Mouse (Mus musculus) stomach, postnatal 0 days (tissue): ENCODE results near the gene Cntn2. TPM values are rescaled to one million over a fixed set of nuclear protein-coding genes. Genes with fewer than 3 reads are reported as not detected.

Experiments
- ATAC-seq: fragments of 200-750 bp; cut with Nextera tagmentation; 2 replicates; pipeline ENCODE4 v1.8.0; 2017; ENCODE audit not compliant: low FRiP score, low TSS enrichment
- DNase-seq: peaks from one replicate; pipeline ENCODE4 v3.0.0-alpha.2; 2016; ENCODE audit warnings: low spot score
- H3K27ac ChIP-seq: fragments of 300-500 bp; sonication (generic); replicated peaks from 2 replicates; pipeline ENCODE4 v1.5.1; 2014; ENCODE audit warnings: mild to moderate bottlenecking, control low read depth
- H3K27me3 ChIP-seq: fragments of 300-500 bp; sonication (generic); 2 replicates; pipeline ENCODE4 v1.6.1; 2014; ENCODE audit warnings: low read length; ENCODE audit not compliant: control insufficient read depth, insufficient read depth
- H3K36me3 ChIP-seq: fragments of 300-500 bp; sonication (generic); 2 replicates; pipeline ENCODE4 v1.6.1; 2014; ENCODE audit warnings: low read length, mixed read lengths; ENCODE audit not compliant: control insufficient read depth, insufficient read depth
- H3K4me1 ChIP-seq: fragments of 300-500 bp; sonication (generic); replicated peaks from 2 replicates; pipeline ENCODE4 v1.6.1; 2014; ENCODE audit warnings: antibody characterized with exemption; ENCODE audit not compliant: control insufficient read depth, insufficient read depth
- H3K4me2 ChIP-seq: fragments of 300-500 bp; sonication (generic); replicated peaks from 2 replicates; pipeline ENCODE4 v1.6.1; 2014; ENCODE audit warnings: low read depth, mild to moderate bottlenecking, control low read depth, moderate library complexity
- H3K4me3 ChIP-seq: fragments of 300-500 bp; sonication (generic); 2 replicates; pipeline ENCODE4 v1.5.1; 2014; ENCODE audit warnings: low read depth, low read length, control low read depth
- H3K9ac ChIP-seq: fragments of 300-500 bp; sonication (generic); 2 replicates; pipeline ENCODE4 v1.6.1; 2014; ENCODE audit warnings: mild to moderate bottlenecking, low read length, control low read depth, mixed read lengths
- H3K9me3 ChIP-seq: fragments of 300-500 bp; sonication (generic); 2 replicates; pipeline ENCODE4 v1.6.1; 2016; ENCODE audit warnings: low read length; ENCODE audit not compliant: control insufficient read depth
- CTCF ChIP-seq: IDR thresholded peaks from 2 replicates; pipeline ENCODE4 v1.5.1; 2016; ENCODE audit warnings: antibody characterized with exemption, low read depth, mild to moderate bottlenecking, moderate library complexity
- EP300 ChIP-seq: optimal IDR thresholded peaks from 2 replicates; pipeline ENCODE3; 2016; ENCODE audit warnings: antibody characterized with exemption
- WGBS: fragments of 180-500 bp; shearing (Covaris S2); extraction: QIAGEN DNeasy Blood & Tissue Kit; methylation state at CpG from one replicate; pipeline ENCODE4 v1.1.7; 2014; 5-methylcytosine and 5-hydroxymethylcytosine counted together
- polyA plus RNA-seq: library from polyadenylated mRNA; unstranded; fragments of >200 nt; fragmentation: Nextera tagmentation; extraction: Ambion mirVana; gene quantifications from 2 replicates; pipeline ENCODE4 v1.2.1, GENCODE M21; 2015

Cntn2 gene
- polyA plus RNA-seq, 1 experiment from 2014 or later = 0.13 TPM

DNA sequence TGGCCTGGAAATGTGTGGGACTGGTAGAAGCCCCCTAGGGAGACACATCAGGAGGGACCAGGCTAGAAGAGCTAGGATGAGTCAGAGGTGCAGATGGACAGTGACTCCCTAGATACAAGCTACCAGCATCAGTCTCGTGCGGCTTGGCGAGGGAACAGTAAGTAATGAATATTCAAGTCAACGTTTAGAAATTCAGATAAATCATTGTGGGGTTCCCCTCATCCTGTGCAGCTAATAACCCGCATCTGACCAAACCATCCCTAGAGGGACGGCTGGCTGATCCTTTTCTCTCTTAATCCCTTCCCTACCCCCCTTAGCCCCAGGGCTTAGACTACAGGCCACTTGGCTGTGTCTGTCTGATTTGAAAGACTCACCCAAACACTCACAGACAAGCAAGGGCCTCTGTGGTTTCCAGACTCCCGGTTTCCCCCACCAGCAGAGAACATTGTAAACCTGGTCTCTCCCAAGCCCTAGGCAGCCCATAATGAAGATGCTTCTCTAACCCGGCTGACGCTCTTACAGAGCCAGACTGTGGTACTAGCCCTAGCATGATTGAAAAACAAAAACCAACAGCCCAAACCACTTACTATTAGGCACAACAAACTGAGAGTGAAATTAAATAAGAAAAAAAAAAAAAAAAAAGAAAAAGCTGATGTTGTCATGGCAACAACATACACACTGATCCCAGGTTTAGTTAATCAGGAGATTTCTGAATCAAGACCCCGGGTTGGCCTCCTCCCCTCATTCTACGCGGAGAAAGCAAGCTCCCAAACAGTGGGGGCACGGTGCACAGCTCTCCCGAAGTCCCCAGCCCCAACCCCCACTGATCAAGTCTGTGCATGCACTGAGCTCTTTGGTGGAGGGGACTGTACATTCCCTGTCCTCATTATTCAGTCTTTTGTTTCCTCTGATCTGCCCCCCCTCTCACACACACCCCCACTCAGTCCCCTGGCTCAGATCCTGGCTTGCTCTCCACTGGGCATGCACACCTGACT, 39.1 kb upstream of the Cntn2 start:
- Histone ChIP-seq H3K4me1 (0 out of 2 replicates have a peak, but pooled peaks cover 4% of the 10 kb centered on the region), H3K4me3 (no peak overlapping the region), H3K36me3 (no peaks in the 10 kb centered on the region), H3K27me3 (no peaks in the 10 kb centered on the region), H3K4me2 (no peak overlapping the region), H3K9ac (no peak overlapping the region), H3K9me3 (no peaks in the 10 kb centered on the region), H3K27ac (no peak overlapping the region)
- DNase-seq = no peak
- ATAC-seq = no peak
- 39% methylated on average over 14 of the region's 14 CpGs for WGBS
- TF ChIP-seq CTCF (no peak), EP300 (no peak)

DNA sequence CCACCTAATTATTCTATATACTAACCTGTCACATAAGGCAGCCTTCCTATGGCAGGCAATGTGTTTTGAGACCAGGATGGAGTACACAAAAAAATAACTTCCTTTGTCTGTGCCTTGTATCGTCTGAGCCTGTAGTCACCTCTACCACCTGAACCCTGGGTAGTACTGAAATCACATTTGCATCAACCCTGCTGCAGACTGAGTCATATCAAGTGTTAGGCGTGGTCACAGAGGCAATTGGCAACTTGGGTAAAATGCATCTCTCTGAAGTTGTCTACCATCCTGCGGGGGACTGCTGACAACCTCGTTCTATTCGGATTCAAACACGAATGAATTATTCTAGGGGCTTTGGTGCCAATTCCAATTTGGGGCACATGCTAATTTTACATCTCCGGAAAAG, 37.0 kb upstream of the Cntn2 start:
- no peak for ATAC-seq
- WGBS = 85% methylated on average over 7 of the region's 7 CpGs

DNA sequence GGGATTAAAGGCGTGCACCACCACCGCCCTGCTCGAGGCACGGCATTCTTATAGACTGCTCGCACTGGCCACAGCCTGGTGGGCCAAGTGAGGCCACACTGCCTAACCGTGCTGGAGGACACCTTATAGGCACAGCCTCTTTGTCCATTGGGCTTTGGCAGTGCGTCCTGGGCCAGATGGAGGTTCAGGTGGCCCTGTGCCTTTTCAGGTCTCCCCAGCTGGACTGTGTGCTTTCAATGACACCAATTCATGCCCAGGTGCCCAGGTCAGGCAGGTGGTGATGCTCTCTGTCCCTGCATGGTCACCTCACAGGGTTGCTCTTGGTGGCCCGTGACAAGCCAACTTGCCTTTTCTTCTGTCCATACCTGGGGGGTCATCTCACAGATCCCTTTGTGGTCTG, 33.8 kb upstream of the Cntn2 start:
- Histone ChIP-seq H3K4me3 (no peak overlapping the region), H3K4me2 (no peak overlapping the region), H3K27me3 (no peaks in the 10 kb centered on the region), H3K9me3 (no peaks in the 10 kb centered on the region), H3K9ac (no peak overlapping the region), H3K27ac (no peak overlapping the region), H3K36me3 (no peaks in the 10 kb centered on the region), H3K4me1 (no peaks in the 10 kb centered on the region)
- 91% methylated on average over 8 of the region's 8 CpGs for WGBS
- DNase-seq (no peak), ATAC-seq (no peak)
- no peak for TF ChIP-seq CTCF
- TF ChIP-seq EP300 = no peak

More for the DNA sequence above, 37.0 kb upstream of the Cntn2 start:
- no peak overlapping the region for H3K9ac ChIP-seq
- no peak for DNase-seq
- no peaks in the 10 kb centered on the region for H3K9me3 ChIP-seq
- H3K27me3 ChIP-seq = no peaks in the 10 kb centered on the region
- H3K4me2 ChIP-seq = no peak overlapping the region
- no peak overlapping the region for H3K4me3 ChIP-seq
- no peaks in the 10 kb centered on the region for H3K4me1 ChIP-seq
- no peaks in the 10 kb centered on the region for H3K36me3 ChIP-seq
- H3K27ac ChIP-seq = no peak overlapping the region
- no peak for TF ChIP-seq EP300

DNA sequence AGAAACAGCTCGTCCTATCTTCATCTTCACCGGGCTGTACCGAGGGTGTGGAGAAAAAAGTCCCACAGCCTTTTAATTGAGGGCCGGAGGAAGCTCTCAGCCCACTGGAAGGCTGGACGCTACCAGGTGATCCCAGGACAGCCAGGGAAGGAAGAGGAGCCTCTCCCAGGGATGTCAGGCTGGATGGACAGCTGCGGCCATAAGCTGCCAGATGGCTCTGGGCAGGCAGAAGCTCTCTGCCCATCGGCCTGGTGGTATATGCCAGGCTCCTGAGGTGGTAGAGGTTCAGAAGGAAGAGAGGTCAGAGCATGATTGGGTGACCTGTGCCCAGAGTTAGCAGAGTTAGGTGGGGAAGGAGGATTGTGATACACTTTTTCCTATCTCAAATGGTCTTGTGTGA, 29.8 kb upstream of the Cntn2 start:
- Histone ChIP-seq H3K36me3 (no peaks in the 10 kb centered on the region), H3K27me3 (no peaks in the 10 kb centered on the region), H3K9ac (no peak overlapping the region), H3K9me3 (no peaks in the 10 kb centered on the region), H3K4me2 (no peak overlapping the region), H3K4me3 (no peak overlapping the region), H3K4me1 (no peaks in the 10 kb centered on the region), H3K27ac (no peak overlapping the region)
- DNase-seq = no peak
- no peak for ATAC-seq
- 88% methylated on average over 7 of the region's 7 CpGs for WGBS
- TF ChIP-seq CTCF (no peak), EP300 (no peak)

DNA sequence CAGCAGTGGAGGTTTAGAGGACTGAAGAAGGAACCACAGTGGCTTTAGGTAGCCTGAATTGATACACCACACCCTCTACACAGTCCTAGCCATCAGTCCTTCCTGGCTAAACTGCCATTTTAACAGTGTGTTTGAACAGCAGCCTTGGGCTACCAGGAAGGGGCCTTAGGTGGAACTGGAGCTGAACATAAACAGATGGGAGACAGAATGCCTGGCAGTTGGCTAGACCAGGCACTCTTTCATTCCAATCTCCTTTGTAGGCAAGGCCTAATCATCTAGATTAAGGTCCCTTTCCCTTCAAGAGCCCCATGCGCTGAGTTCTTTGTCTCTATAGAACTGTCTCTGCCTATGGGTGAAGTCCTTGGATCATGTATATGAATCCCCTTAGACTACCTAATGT, 28.6 kb upstream of the Cntn2 start:
- TF ChIP-seq CTCF (no peak), EP300 (no peak)
- Histone ChIP-seq H3K9ac (no peak overlapping the region), H3K27ac (no peak overlapping the region), H3K9me3 (no peaks in the 10 kb centered on the region), H3K27me3 (no peaks in the 10 kb centered on the region), H3K4me3 (no peak overlapping the region), H3K4me1 (no peaks in the 10 kb centered on the region), H3K36me3 (no peaks in the 10 kb centered on the region), H3K4me2 (no peak overlapping the region)
- WGBS = 91% methylated on average over 1 of the region's 1 CpGs
- DNase-seq (no peak), ATAC-seq (no peak)

GRCm38 (mm10) chr1:132570906-132571305, 27.9 kb upstream of the Cntn2 start:
- TF ChIP-seq CTCF = no peak
- no peak for TF ChIP-seq EP300

More at GRCm38 (mm10) chr1:132570906-132571305, 27.9 kb upstream of the Cntn2 start:
- Histone ChIP-seq H3K36me3 (no peaks in the 10 kb centered on the region), H3K4me3 (no peak overlapping the region), H3K27me3 (no peaks in the 10 kb centered on the region), H3K4me1 (no peaks in the 10 kb centered on the region), H3K4me2 (no peak overlapping the region), H3K9me3 (no peaks in the 10 kb centered on the region), H3K27ac (no peak overlapping the region), H3K9ac (no peak overlapping the region)
- no peak for ATAC-seq
- no peak for DNase-seq
- WGBS = 79% methylated on average over 8 of the region's 8 CpGs
